ENCODE assay signal across 31 mouse cellular contexts in the genomic region with DNA sequence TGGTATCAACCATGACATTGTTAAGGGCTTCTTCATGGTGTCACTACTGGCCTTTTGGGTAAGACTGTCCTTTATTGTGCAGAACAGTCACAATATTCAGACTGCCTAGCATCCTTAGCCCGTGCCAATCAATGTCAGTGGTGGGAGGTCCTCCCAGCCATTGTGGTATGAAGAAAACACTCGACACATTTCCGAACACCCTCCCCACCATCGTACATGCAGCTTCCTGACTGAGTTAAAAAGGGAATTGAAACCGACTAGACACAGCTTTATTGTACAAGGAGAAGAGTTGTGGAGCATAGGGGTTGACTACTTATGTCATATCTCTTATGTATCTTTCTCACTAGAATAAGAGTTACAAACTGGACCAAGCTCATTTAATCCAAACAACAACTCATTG.
DNase-seq lines count a peak whose midpoint lies in the region; ATAC-seq and TF ChIP-seq lines count a peak whose summit lies in the region.
"Had no signal": no experiment of that assay in that cellular context is flagged by ENCODE, and none has a peak within 500 bp of the region (broad histone marks: within the 10 kb centered on the region; RNA-seq: fewer than 3 reads in every experiment).

No protein-coding gene starts in this region.

- H3K4me2 ChIP-seq in CH12.LX (ENCODE audit: insufficient read depth, low read depth, poor library complexity, severe bottlenecking) = peak overlapping the region; percentile 12; the same call in 1 of the 2 replicates
- H3K4me2 ChIP-seq in hindbrain, postnatal 0 days (ENCODE audit: low read depth, low read length) = no peak overlapping the region
- H3K4me2 ChIP-seq: embryonic facial prominence, embryonic 15.5 days; forebrain, embryonic 13.5 days; heart, embryonic 11.5 days; hindbrain, embryonic 15.5 days; limb, embryonic 15.5 days; liver, embryonic 13.5 days; midbrain, embryonic 12.5 days had no signal

- peak; percentile 93 for DNase-seq in heart, adult 11 months
- DNase-seq in heart, postnatal 36 days = no peak
- peak; percentile 76 for DNase-seq in CH12.LX (ENCODE audit: extremely low read depth)
- DNase-seq in skeletal muscle tissue, adult 2 months (ENCODE audit: low read depth, low spot score) = peak; percentile 7
- no peak for DNase-seq in thymus, postnatal 4 days
- no peak for DNase-seq in adrenal gland, postnatal 10 days
- DNase-seq in hindbrain, postnatal 0 days (ENCODE audit: low spot score) = no peak
- DNase-seq: adrenal gland, postnatal 36 days; cerebellum, adult 2 months; cerebellum, postnatal 14 days; gastrocnemius, postnatal 14 days; heart, postnatal 4 days; kidney, adult 2 months; layer of hippocampus, adult 9-11 months; liver, embryonic 13.5 days; lung, adult 18-20 months; retina, postnatal 1 day; right cerebral cortex, postnatal 14 days; thymus, adult 18-20 months; thymus, postnatal 36 days had no signal

- no peak overlapping the region for H3K9ac ChIP-seq in CH12.LX (ENCODE audit: insufficient read depth, low read depth)
- no peak overlapping the region for H3K9ac ChIP-seq in hindbrain, postnatal 0 days (replicated peaks; ENCODE audit: low read length)
- H3K9ac ChIP-seq: embryonic facial prominence, embryonic 15.5 days; forebrain, embryonic 13.5 days; hindbrain, embryonic 15.5 days; limb, embryonic 15.5 days; liver, embryonic 13.5 days; midbrain, embryonic 12.5 days had no signal

- 3% methylated on average over 5 of the region's 5 CpGs for WGBS in macrophage (ENCODE audit: missing documents)
- WGBS in hindbrain, postnatal 0 days = 71% methylated on average over 5 of the region's 5 CpGs

- no peak for TF ChIP-seq POLR2A in CH12.LX (IDR thresholded peaks at IDR 0.05; ENCODE audit: low read depth, low read length)

- dilution Hi-C loops in CH12.LX (cut with MboI; ENCODE audit: extremely low pct_ligation_motif_present, extremely low pct_unique_long_range_greater_than_20kb, low sequenced_read_pairs) = no loop called here

- in situ Hi-C loops in CH12.LX (cut with MboI; ENCODE audit: low pct_ligation_motif_present, low pct_unique_long_range_greater_than_20kb, low sequenced_read_pairs) = loop anchor here (5.0 to 25.0 kb wide), 2 partner anchors 107 to 358 kb away; a partner anchor contains a TSS

- TF ChIP-seq CTCF in CH12.LX (conservative IDR thresholded peaks at IDR 0.05 in 1 of 2, IDR thresholded peaks at IDR 0.05 in 1 of 2; ENCODE audit: low read depth in 2 of 2, low read length in 2 of 2) = no peak
- no peak for TF ChIP-seq CTCF in hindbrain, postnatal 0 days (IDR thresholded peaks at IDR 0.05; ENCODE audit: low read depth)

- H3K36me3 ChIP-seq in CH12.LX (replicated peaks in 1 of 2; ENCODE audit: control insufficient read depth in 1 of 2, insufficient read depth in 1 of 2, low read length in 1 of 2) (no peaks in the 10 kb centered on the region), macrophage (ENCODE audit: inconsistent target) (no peaks in the 10 kb centered on the region)
- no peaks in the 10 kb centered on the region for H3K36me3 ChIP-seq in hindbrain, postnatal 0 days (ENCODE audit: insufficient read depth, low read length)
- H3K36me3 ChIP-seq: embryonic facial prominence, embryonic 10.5 days; embryonic facial prominence, embryonic 15.5 days; hindbrain, embryonic 15.5 days; limb, embryonic 10.5 days; limb, embryonic 15.5 days; liver, embryonic 13.5 days; midbrain, embryonic 12.5 days had no signal

- peaks cover 23 to 53% of the 10 kb centered on the region in 2 experiments for H3K4me1 ChIP-seq in CH12.LX (ENCODE audit: control insufficient read depth in 1 of 2, insufficient read depth in 2 of 2)
- H3K4me1 ChIP-seq in hindbrain, postnatal 0 days (ENCODE audit: insufficient read depth, low read length) = no peaks in the 10 kb centered on the region
- H3K4me1 ChIP-seq: embryonic facial prominence, embryonic 15.5 days; forebrain, embryonic 13.5 days; hindbrain, embryonic 15.5 days; limb, embryonic 10.5 days; limb, embryonic 15.5 days; liver, embryonic 13.5 days; midbrain, embryonic 12.5 days had no signal

- intact Hi-C loops in heart, postnatal 36 days (cut with DNase I) = loop anchor here (5.0 kb wide), 1 partner anchor 107 kb away; no protein-coding TSS in a partner anchor

- H3K4me3 ChIP-seq in CH12.LX (replicated peaks in 1 of 3; ENCODE audit: low read depth in 2 of 3, low read length in 2 of 3, poor library complexity in 1 of 3) (no peak overlapping the region), macrophage (ENCODE audit: inconsistent target) (no peak overlapping the region)
- no peak overlapping the region for H3K4me3 ChIP-seq in hindbrain, postnatal 0 days (ENCODE audit: low read length)
- H3K4me3 ChIP-seq: embryonic facial prominence, embryonic 10.5 days; embryonic facial prominence, embryonic 15.5 days; forebrain, embryonic 13.5 days; hindbrain, embryonic 15.5 days; limb, embryonic 10.5 days; limb, embryonic 15.5 days; liver, embryonic 13.5 days; megakaryocyte, embryonic 14.5 days; midbrain, embryonic 12.5 days had no signal

- ATAC-seq in hindbrain, postnatal 0 days = no peak
- ATAC-seq: forebrain, embryonic 13.5 days; lung, postnatal 0 days had no signal

- TF ChIP-seq EP300 in CH12.LX (IDR thresholded peaks at IDR 0.05; ENCODE audit: low read length) = peak; percentile 93

- H3K79me2 ChIP-seq in CH12.LX (replicated peaks; ENCODE audit: control insufficient read depth, extremely low read depth, insufficient read depth, poor library complexity, severe bottlenecking) (no peaks in the 10 kb centered on the region), macrophage (ENCODE audit: inconsistent target) (no peaks in the 10 kb centered on the region)

- TF ChIP-seq RAD21 in CH12.LX (IDR thresholded peaks at IDR 0.05; ENCODE audit: low read depth, low read length) = no peak; the same call in 1 of the 2 replicates

- H3K9me3 ChIP-seq in CH12.LX (replicated peaks; ENCODE audit: low read length) = no peaks in the 10 kb centered on the region
- H3K9me3 ChIP-seq in hindbrain, postnatal 0 days (ENCODE audit: low read length) = no peaks in the 10 kb centered on the region
- H3K9me3 ChIP-seq: embryonic facial prominence, embryonic 10.5 days; embryonic facial prominence, embryonic 15.5 days; forebrain, embryonic 13.5 days; hindbrain, embryonic 15.5 days; limb, embryonic 10.5 days; limb, embryonic 15.5 days; liver, embryonic 13.5 days; megakaryocyte, embryonic 14.5 days; midbrain, embryonic 12.5 days had no signal

- H3K27ac ChIP-seq in CH12.LX (ENCODE audit: insufficient read depth, low read depth) (peak overlapping the region; percentile 57), macrophage (peak overlapping the region; percentile 73)
- H3K27ac ChIP-seq in hindbrain, postnatal 0 days = no peak overlapping the region
- H3K27ac ChIP-seq: embryonic facial prominence, embryonic 10.5 days; embryonic facial prominence, embryonic 15.5 days; forebrain, embryonic 13.5 days; hindbrain, embryonic 15.5 days; limb, embryonic 10.5 days; limb, embryonic 15.5 days; liver, embryonic 13.5 days; midbrain, embryonic 12.5 days had no signal

- H3K27me3 ChIP-seq in CH12.LX (replicated peaks) = no peaks in the 10 kb centered on the region
- H3K27me3 ChIP-seq in hindbrain, postnatal 0 days (ENCODE audit: insufficient read depth, low read length) = no peaks in the 10 kb centered on the region
- H3K27me3 ChIP-seq: embryonic facial prominence, embryonic 15.5 days; forebrain, embryonic 13.5 days; hindbrain, embryonic 15.5 days; limb, embryonic 15.5 days; liver, embryonic 13.5 days; midbrain, embryonic 12.5 days had no signal

TF ChIP-seq in CH12.LX, 34 proteins besides CTCF, POLR2A, EP300 and RAD21 (continues in another document):
- peak; percentile 26; the same call in 1 of the 2 replicates for TF ChIP-seq HCFC1 (IDR thresholded peaks at IDR 0.05; ENCODE audit: low read depth, low read length)
- TF ChIP-seq MAX (IDR thresholded peaks at IDR 0.05; ENCODE audit: low read length) = no peak
- no peak for TF ChIP-seq USF2 (conservative IDR thresholded peaks at IDR 0.05; ENCODE audit: low read depth, low read length)
- no peak for TF ChIP-seq ZNF384 (IDR thresholded peaks at IDR 0.05; ENCODE audit: low read depth, low read length)
- no peak for TF ChIP-seq NRF1 (IDR thresholded peaks at IDR 0.05; ENCODE audit: low read depth, low read length)
- peak; percentile 55; the same call in 1 of the 2 replicates for TF ChIP-seq TCF12 (IDR thresholded peaks at IDR 0.05; ENCODE audit: low read depth, low read length)
- peak; percentile 5; the same call in 1 of the 2 replicates for TF ChIP-seq SMC3 (IDR thresholded peaks at IDR 0.05; ENCODE audit: low read depth, low read length)
- TF ChIP-seq ELF1 (IDR thresholded peaks at IDR 0.05; ENCODE audit: low read depth, low read length) = peak; percentile 43; the same call in 1 of the 2 replicates
- TF ChIP-seq KAT2A (IDR thresholded peaks at IDR 0.05; ENCODE audit: insufficient replicate concordance, low read length) = no peak
- TF ChIP-seq CHD2 (IDR thresholded peaks at IDR 0.05; ENCODE audit: low read length) = no peak
- no peak for TF ChIP-seq SIN3A (IDR thresholded peaks at IDR 0.05; ENCODE audit: low read length)
- no peak for TF ChIP-seq GABPA (IDR thresholded peaks at IDR 0.05; ENCODE audit: insufficient replicate concordance, low read depth, low read length)
- no peak for TF ChIP-seq UBTF (IDR thresholded peaks at IDR 0.05; ENCODE audit: low read depth, low read length)
- no peak for TF ChIP-seq POLR2AphosphoS2 (IDR thresholded peaks at IDR 0.05; ENCODE audit: low read depth, low read length)
- no peak for TF ChIP-seq USF1 (IDR thresholded peaks at IDR 0.05; ENCODE audit: low read depth, low read length)
- peak; percentile 73 for TF ChIP-seq ETS1 (conservative IDR thresholded peaks at IDR 0.05; ENCODE audit: low read depth, low read length)
- no peak for TF ChIP-seq ZMIZ1 (IDR thresholded peaks at IDR 0.05; ENCODE audit: low read depth, low read length)
- TF ChIP-seq ZC3H11A (IDR thresholded peaks at IDR 0.05; ENCODE audit: low read depth, low read length) = no peak
- no peak for TF ChIP-seq E2F4 (IDR thresholded peaks at IDR 0.05; ENCODE audit: insufficient replicate concordance, low read depth, low read length)
- no peak for TF ChIP-seq PAX5 (IDR thresholded peaks at IDR 0.05; ENCODE audit: low read length)
- 0 out of 2 replicates have a peak, but pooled peaks have one; percentile 9 for TF ChIP-seq JUND (conservative IDR thresholded peaks at IDR 0.05; ENCODE audit: low read depth, low read length)
- TF ChIP-seq NELFE (IDR thresholded peaks at IDR 0.05; ENCODE audit: low read depth, low read length) = no peak
- 0 out of 2 replicates have a peak, but pooled peaks have one; percentile 47 for TF ChIP-seq MXI1 (IDR thresholded peaks at IDR 0.05; ENCODE audit: low read depth, low read length)
- TF ChIP-seq JUN (IDR thresholded peaks at IDR 0.05; ENCODE audit: insufficient read depth, low read depth, low read length) = no peak
- TF ChIP-seq IRF4 (IDR thresholded peaks at IDR 0.05; ENCODE audit: low read depth, low read length) = peak; percentile 97
- peak; percentile 44; the same call in 1 of the 2 replicates for TF ChIP-seq MYC (IDR thresholded peaks at IDR 0.05; ENCODE audit: low read depth, low read length)

Comparison
In these comparisons a context has a peak if more than half of its experiments do, and no peak if none do; other contexts are left out.
1. DNase-seq: peak in heart, adult 11 months (single experiment), CH12.LX (single experiment) and skeletal muscle tissue, adult 2 months (single experiment); none in heart, postnatal 36 days (0 of 2), thymus, postnatal 4 days (single experiment), adrenal gland, postnatal 10 days (single experiment) and hindbrain, postnatal 0 days (single experiment).